Mouse (Mus musculus): ENCODE measurements around the gene Wdr38. TPM values are rescaled to one million over a fixed set of nuclear protein-coding genes. Genes with fewer than 3 reads are reported as not detected.
"Not testable (repeated sequence)": the region's sequence is repeated elsewhere in the genome, so short reads cannot be mapped to it uniquely, and the experiment has no call there.

Gene Wdr38
- polyA plus RNA-seq, 1 experiment from 2014 or later, result 4.2 TPM

- peaks cover 10% of the 10 kb centered on the region for H3K36me3 ChIP-seq
- peak overlapping the region; percentile 82 for H3K4me2 ChIP-seq (replicated peaks)
- no peaks in the 10 kb centered on the region for H3K27me3 ChIP-seq
- 2% methylated on average over 24 of the region's 25 CpGs for WGBS
- H3K27ac ChIP-seq (replicated peaks), result peak overlapping the region; percentile 96
- peak overlapping the region; percentile 90 for H3K9ac ChIP-seq
- ATAC-seq (ENCODE audit: insufficient number of reproducible peaks, low FRiP score, low TSS enrichment, low read depth), result peak; percentile 34
- peaks cover 38% of the 10 kb centered on the region for H3K4me1 ChIP-seq
- no peaks in the 10 kb centered on the region for H3K9me3 ChIP-seq (replicated peaks)
- H3K4me3 ChIP-seq (replicated peaks), result peak overlapping the region; percentile 89
Observed at GRCm38 (mm10) chr2:39008350-39008851, 11.1 kb downstream of the Wdr38 start.

- peak overlapping the region; percentile 90 for H3K9ac ChIP-seq
- H3K36me3 ChIP-seq, result peaks cover 13% of the 10 kb centered on the region
- no peaks in the 10 kb centered on the region for H3K9me3 ChIP-seq (replicated peaks)
- peak overlapping the region; percentile 96 for H3K27ac ChIP-seq (replicated peaks)
- H3K27me3 ChIP-seq, result no peaks in the 10 kb centered on the region
- 21% methylated on average over 3 of the region's 3 CpGs for WGBS
- no peak for ATAC-seq (ENCODE audit: insufficient number of reproducible peaks, low FRiP score, low TSS enrichment, low read depth)
- H3K4me1 ChIP-seq, result peaks cover 32% of the 10 kb centered on the region
- peak overlapping the region; percentile 89 for H3K4me3 ChIP-seq (replicated peaks)
- H3K4me2 ChIP-seq (replicated peaks), result peak overlapping the region; percentile 82
Observed at GRCm38 (mm10) chr2:39008954-39009365, 11.7 kb downstream of the Wdr38 start.

- not testable (repeated sequence) for H3K27ac ChIP-seq (replicated peaks); H3K9me3 ChIP-seq (replicated peaks); H3K27me3 ChIP-seq; H3K4me2 ChIP-seq (replicated peaks); H3K9ac ChIP-seq; ATAC-seq (ENCODE audit: insufficient number of reproducible peaks, low FRiP score, low TSS enrichment, low read depth); H3K4me3 ChIP-seq (replicated peaks)
- WGBS, result 89% methylated on average over 5 of the region's 5 CpGs
- H3K36me3 ChIP-seq, result peaks cover 25% of the 10 kb centered on the region
- H3K4me1 ChIP-seq, result peaks cover 28% of the 10 kb centered on the region
Observed at GRCm38 (mm10) chr2:39010144-39010543, 12.9 kb downstream of the Wdr38 start.

- H3K9ac ChIP-seq, result no peak overlapping the region
- peaks cover 22% of the 10 kb centered on the region for H3K4me1 ChIP-seq
- H3K27ac ChIP-seq (replicated peaks), result no peak overlapping the region
- H3K27me3 ChIP-seq, result no peaks in the 10 kb centered on the region
- no peaks in the 10 kb centered on the region for H3K9me3 ChIP-seq (replicated peaks)
- H3K36me3 ChIP-seq, result peaks cover 36% of the 10 kb centered on the region
- no peak for ATAC-seq (ENCODE audit: insufficient number of reproducible peaks, low FRiP score, low TSS enrichment, low read depth)
- no peak overlapping the region for H3K4me3 ChIP-seq (replicated peaks)
- H3K4me2 ChIP-seq (replicated peaks), result no peak overlapping the region
Observed at GRCm38 (mm10) chr2:39011264-39011663, 14.0 kb downstream of the Wdr38 start.

DNA sequence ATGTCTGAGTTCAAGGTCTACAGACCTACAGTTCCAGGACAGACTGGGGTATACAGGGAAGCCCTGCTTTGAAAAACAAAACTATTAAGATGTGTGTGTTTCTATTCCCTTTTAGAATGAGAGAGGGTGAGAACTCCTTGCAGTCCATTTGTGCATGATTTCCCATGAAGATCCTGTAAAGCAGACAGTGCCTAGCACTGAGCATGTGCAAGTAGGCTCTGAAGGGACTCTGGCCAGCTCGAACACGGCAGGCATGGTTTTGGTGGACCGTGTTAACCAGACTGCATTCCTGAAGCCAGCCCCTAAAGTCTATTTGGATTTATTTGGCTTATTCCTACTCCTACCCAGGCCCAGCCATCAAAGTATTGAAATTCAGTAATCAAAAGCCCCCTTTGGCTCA, 14.7 kb downstream of the Wdr38 start:
- ATAC-seq (ENCODE audit: insufficient number of reproducible peaks, low FRiP score, low TSS enrichment, low read depth), result no peak
- Histone ChIP-seq H3K27ac (replicated peaks) (no peak overlapping the region), H3K9ac (no peak overlapping the region), H3K9me3 (replicated peaks) (no peaks in the 10 kb centered on the region), H3K4me2 (replicated peaks) (no peak overlapping the region), H3K4me1 (peaks cover 18% of the 10 kb centered on the region), H3K4me3 (replicated peaks) (no peak overlapping the region), H3K27me3 (no peaks in the 10 kb centered on the region), H3K36me3 (peaks cover 42% of the 10 kb centered on the region)
- 77% methylated on average over 3 of the region's 3 CpGs for WGBS

DNA sequence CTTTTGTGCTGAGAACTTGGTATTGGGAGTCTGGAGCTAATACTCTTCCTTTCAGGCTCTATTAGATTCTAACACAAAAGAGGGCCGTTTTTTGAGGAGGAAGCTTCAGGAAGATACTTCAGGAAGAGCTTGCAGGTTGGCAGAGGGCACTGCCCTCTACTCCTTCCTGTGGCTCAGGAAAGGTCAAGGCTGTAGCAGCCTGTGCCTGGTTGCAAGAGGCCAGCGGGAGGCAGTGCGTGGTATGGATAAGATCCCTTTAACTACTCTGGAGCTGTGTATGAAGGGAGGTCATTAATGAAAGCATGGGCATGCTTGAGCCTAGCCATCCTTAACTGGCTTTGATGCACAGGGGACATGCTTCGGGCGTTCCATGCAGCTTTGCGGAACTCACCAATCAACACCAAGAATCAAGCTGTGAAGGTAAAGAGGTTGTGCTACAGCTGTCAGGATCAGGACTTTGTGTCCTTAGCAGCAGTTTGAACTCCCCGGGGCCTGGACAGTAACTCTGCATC, 15.5 kb downstream of the Wdr38 start:
- no peak overlapping the region for H3K27ac ChIP-seq (replicated peaks)
- WGBS, result 89% methylated on average over 7 of the region's 7 CpGs
- H3K36me3 ChIP-seq, result peaks cover 47% of the 10 kb centered on the region
- no peak overlapping the region for H3K4me2 ChIP-seq (replicated peaks)
- H3K27me3 ChIP-seq, result no peaks in the 10 kb centered on the region
- H3K4me3 ChIP-seq (replicated peaks), result no peak overlapping the region
- no peaks in the 10 kb centered on the region for H3K9me3 ChIP-seq (replicated peaks)
- ATAC-seq (ENCODE audit: insufficient number of reproducible peaks, low FRiP score, low TSS enrichment, low read depth), result no peak
- H3K4me1 ChIP-seq, result peaks cover 14% of the 10 kb centered on the region
- H3K9ac ChIP-seq, result no peak overlapping the region

DNA sequence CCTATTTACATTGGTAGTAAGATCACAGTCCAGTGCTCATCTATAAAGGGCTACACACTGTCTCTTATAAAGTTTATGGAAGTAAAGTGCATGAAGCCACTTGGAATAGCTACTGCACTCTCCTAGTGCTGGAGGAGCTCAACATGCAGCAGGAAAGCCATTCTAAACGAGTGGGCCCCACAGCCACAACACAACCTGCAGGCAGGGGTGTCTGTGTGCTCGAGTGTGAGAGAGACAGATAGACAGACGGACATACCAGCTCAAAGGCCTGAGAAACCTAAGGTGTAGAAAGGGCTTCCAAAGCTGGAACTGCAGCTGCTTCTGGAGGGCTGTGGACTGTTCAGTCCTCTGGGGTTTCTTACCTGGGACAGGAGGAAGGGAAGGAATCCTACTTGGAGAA, 19.3 kb downstream of the Wdr38 start:
- no peak for ATAC-seq (ENCODE audit: insufficient number of reproducible peaks, low FRiP score, low TSS enrichment, low read depth)
- Histone ChIP-seq H3K27ac (replicated peaks) (no peak overlapping the region), H3K27me3 (no peaks in the 10 kb centered on the region), H3K9ac (no peak overlapping the region), H3K36me3 (peaks cover 74% of the 10 kb centered on the region), H3K4me1 (no peaks in the 10 kb centered on the region), H3K4me3 (replicated peaks) (no peak overlapping the region), H3K9me3 (replicated peaks) (no peaks in the 10 kb centered on the region), H3K4me2 (replicated peaks) (no peak overlapping the region)
- WGBS, result 72% methylated on average over 3 of the region's 3 CpGs

- no peak for ATAC-seq (ENCODE audit: insufficient number of reproducible peaks, low FRiP score, low TSS enrichment, low read depth)
- no peaks in the 10 kb centered on the region for H3K27me3 ChIP-seq
- H3K9me3 ChIP-seq (replicated peaks), result no peaks in the 10 kb centered on the region
- 75% methylated on average over 1 of the region's 1 CpGs for WGBS
- no peak overlapping the region for H3K9ac ChIP-seq
- H3K27ac ChIP-seq (replicated peaks), result no peak overlapping the region
- no peak overlapping the region for H3K4me3 ChIP-seq (replicated peaks)
- no peaks in the 10 kb centered on the region for H3K4me1 ChIP-seq
- peaks cover 80% of the 10 kb centered on the region for H3K36me3 ChIP-seq
- H3K4me2 ChIP-seq (replicated peaks), result no peak overlapping the region
Observed at GRCm38 (mm10) chr2:39020004-39020403, 22.7 kb downstream of the Wdr38 start.

GRCm38 (mm10) chr2:39031611-39032010, 34.3 kb downstream of the Wdr38 start:
- H3K27me3 ChIP-seq, result no peaks in the 10 kb centered on the region
- H3K4me1 ChIP-seq, result no peaks in the 10 kb centered on the region
- no peak overlapping the region for H3K4me3 ChIP-seq (replicated peaks)
- H3K9me3 ChIP-seq (replicated peaks), result no peaks in the 10 kb centered on the region
- 94% methylated on average over 1 of the region's 1 CpGs for WGBS
- no peak overlapping the region for H3K9ac ChIP-seq
- no peak for ATAC-seq (ENCODE audit: insufficient number of reproducible peaks, low FRiP score, low TSS enrichment, low read depth)
- peaks cover 81% of the 10 kb centered on the region for H3K36me3 ChIP-seq
- no peak overlapping the region for H3K27ac ChIP-seq (replicated peaks)
- no peak overlapping the region for H3K4me2 ChIP-seq (replicated peaks)

DNA sequence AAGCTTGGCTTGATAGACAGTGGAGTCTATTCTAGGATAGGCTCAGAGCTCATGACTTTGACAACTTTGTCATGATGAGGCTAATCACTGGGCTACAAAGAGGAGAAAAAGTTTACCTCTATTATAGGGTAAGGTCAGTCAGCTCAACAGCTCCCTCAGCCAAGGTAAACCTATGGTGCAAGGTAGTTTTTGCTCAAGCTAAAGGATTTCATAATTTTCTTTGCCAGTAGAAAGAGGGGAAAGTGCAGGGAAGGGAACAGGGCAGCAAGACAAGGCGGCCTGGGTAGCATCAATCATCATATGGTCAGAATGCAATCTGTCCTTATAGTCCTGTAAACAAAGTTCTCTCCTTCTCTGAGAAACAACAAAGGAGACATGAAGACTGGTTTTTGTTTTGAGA, 42.9 kb downstream of the Wdr38 start:
- H3K9ac ChIP-seq, result no peak overlapping the region
- peaks cover 65% of the 10 kb centered on the region for H3K36me3 ChIP-seq
- 90% methylated on average over 1 of the region's 1 CpGs for WGBS

GRCm38 (mm10) chr2:39048515-39048914, 51.2 kb downstream of the Wdr38 start:
- no peak for ATAC-seq (ENCODE audit: insufficient number of reproducible peaks, low FRiP score, low TSS enrichment, low read depth)
- no peak overlapping the region for H3K4me2 ChIP-seq (replicated peaks)
- no peak overlapping the region for H3K4me3 ChIP-seq (replicated peaks)
- 96% methylated on average over 1 of the region's 1 CpGs for WGBS
- H3K4me1 ChIP-seq, result no peaks in the 10 kb centered on the region
- H3K9me3 ChIP-seq (replicated peaks), result no peaks in the 10 kb centered on the region
- no peak overlapping the region for H3K9ac ChIP-seq
- H3K36me3 ChIP-seq, result peaks cover 66% of the 10 kb centered on the region
- no peaks in the 10 kb centered on the region for H3K27me3 ChIP-seq
- H3K27ac ChIP-seq (replicated peaks), result no peak overlapping the region

More for the DNA sequence above, 42.9 kb downstream of the Wdr38 start:
- H3K4me1 ChIP-seq, result no peaks in the 10 kb centered on the region
- H3K9me3 ChIP-seq (replicated peaks), result no peaks in the 10 kb centered on the region
- no peak for ATAC-seq (ENCODE audit: insufficient number of reproducible peaks, low FRiP score, low TSS enrichment, low read depth)
- H3K4me3 ChIP-seq (replicated peaks), result no peak overlapping the region
- H3K4me2 ChIP-seq (replicated peaks), result no peak overlapping the region
- no peaks in the 10 kb centered on the region for H3K27me3 ChIP-seq
- no peak overlapping the region for H3K27ac ChIP-seq (replicated peaks)
